In genomic region chr19:7205753-7206736, GRCm38 (mm10) we compare ENCODE assay signal across 8 mouse cellular contexts. TPM values are rescaled to one million over a fixed set of nuclear protein-coding genes. Genes with fewer than 3 reads are reported as not detected.
DNase-seq lines count a peak whose midpoint lies in the region; ATAC-seq lines count a peak whose summit lies in the region.

Otub1 (minus strand) TSS chr19:7206316.

- DNase-seq in CD4-positive helper T cell, adult 2 months (ENCODE audit: low read depth, low spot score) = peak; percentile 95
- peak; percentile 85 for DNase-seq in brain, embryonic 18.5 days (ENCODE audit: low read depth, low spot score)
- peak; percentile 95 for DNase-seq in kidney, postnatal 10 days
- DNase-seq in natural killer cell, adult 2 months (ENCODE audit: low spot score in 2 of 2) = peak; percentile 91 to 92

- under 1% methylated on average over 79 of the region's 79 CpGs for WGBS in heart, embryonic 13.5 days
- under 1% methylated on average over 73 of the region's 79 CpGs for WGBS in liver, embryonic 12.5 days (ENCODE audit: insufficient replicate concordance)
- WGBS in stomach, embryonic 15.5 days = under 1% methylated on average over 74 of the region's 79 CpGs

- peak within 1 kb of the TSS; percentile 93 for H3K4me2 ChIP-seq in heart, embryonic 13.5 days
- peak within 1 kb of the TSS; percentile 90 for H3K4me2 ChIP-seq in liver, embryonic 12.5 days
- peak within 1 kb of the TSS; percentile 64 for H3K4me2 ChIP-seq in stomach, embryonic 15.5 days

- H3K27ac ChIP-seq in heart, embryonic 13.5 days (replicated peaks) = peak within 1 kb of the TSS; percentile 99
- peak within 1 kb of the TSS; percentile 99 for H3K27ac ChIP-seq in liver, embryonic 12.5 days
- H3K27ac ChIP-seq in stomach, embryonic 15.5 days = peak within 1 kb of the TSS; percentile 99

- H3K9me3 ChIP-seq in heart, embryonic 13.5 days = no peaks in the 10 kb centered on the region
- no peaks in the 10 kb centered on the region for H3K9me3 ChIP-seq in liver, embryonic 12.5 days (replicated peaks)
- no peaks in the 10 kb centered on the region for H3K9me3 ChIP-seq in stomach, embryonic 15.5 days

- H3K4me3 ChIP-seq in heart, embryonic 13.5 days = peak within 1 kb of the TSS; percentile 88
- H3K4me3 ChIP-seq in liver, embryonic 12.5 days = peak within 1 kb of the TSS; percentile 89
- H3K4me3 ChIP-seq in stomach, embryonic 15.5 days (replicated peaks) = peak within 1 kb of the TSS; percentile 94

- H3K27me3 ChIP-seq in heart, embryonic 13.5 days (replicated peaks) = no peaks in the 10 kb centered on the region
- no peaks in the 10 kb centered on the region for H3K27me3 ChIP-seq in liver, embryonic 12.5 days (replicated peaks)
- H3K27me3 ChIP-seq in stomach, embryonic 15.5 days (replicated peaks) = no peaks in the 10 kb centered on the region

- H3K36me3 ChIP-seq in heart, embryonic 13.5 days = peaks cover 42% of the 10 kb centered on the region
- H3K36me3 ChIP-seq in liver, embryonic 12.5 days = peaks cover 43% of the 10 kb centered on the region
- H3K36me3 ChIP-seq in stomach, embryonic 15.5 days = peaks cover 20% of the 10 kb centered on the region

- peaks cover 42% of the 10 kb centered on the region for H3K4me1 ChIP-seq in heart, embryonic 13.5 days
- H3K4me1 ChIP-seq in liver, embryonic 12.5 days = peaks cover 42% of the 10 kb centered on the region
- peaks cover 21% of the 10 kb centered on the region for H3K4me1 ChIP-seq in stomach, embryonic 15.5 days

- peak; percentile 97 for ATAC-seq in erythroid progenitor cell, adult 5-6 weeks (replicated peaks; ENCODE audit: low FRiP score, poor library complexity, severe bottlenecking)
- ATAC-seq in heart, embryonic 13.5 days (ENCODE audit: extremely low read depth, insufficient number of reproducible peaks, low FRiP score, low TSS enrichment) = peak; percentile 97
- peak; percentile 97 for ATAC-seq in liver, embryonic 12.5 days
- ATAC-seq in stomach, embryonic 15.5 days (ENCODE audit: insufficient read depth, low FRiP score, low read depth) = peak; percentile 97

- H3K9ac ChIP-seq in heart, embryonic 13.5 days = peak within 1 kb of the TSS; percentile 95
- H3K9ac ChIP-seq in liver, embryonic 12.5 days = peak within 1 kb of the TSS; percentile 82
- peak within 1 kb of the TSS; percentile 88 for H3K9ac ChIP-seq in stomach, embryonic 15.5 days

RNA-seq across cellular contexts. Expression of gene Otub1, which starts in this region (rescaled TPM):
- total RNA-seq in erythroid progenitor cell, adult 5-6 weeks (2015; ENCODE audit: low replicate concordance) = 17.3 and 25.6 TPM in 2 replicates
- total RNA-seq in erythroid progenitor cell, adult 5-6 weeks (2017; ENCODE audit: low replicate concordance) = 8.2 and 10.0 TPM in 2 replicates
- 147 and 160 TPM in 2 replicates for polyA plus RNA-seq in heart, embryonic 13.5 days (2015; fragmentation: Nextera tagmentation; extraction: Ambion mirVana)
- polyA plus RNA-seq in liver, embryonic 12.5 days (2016; fragmentation: Nextera tagmentation; extraction: Ambion mirVana) = 85.0 and 85.2 TPM in 2 replicates
- polyA plus RNA-seq in stomach, embryonic 15.5 days (2015; fragmentation: Nextera tagmentation; extraction: Ambion mirVana) = 163 and 169 TPM in 2 replicates

Comparison
In these comparisons a context has a peak if more than half of its experiments do, and no peak if none do; other contexts are left out.
1. Peak in every context shown above with its lines: DNase-seq, ATAC-seq, H3K4me3 ChIP-seq and H3K27ac ChIP-seq.